Mouse (Mus musculus): ENCODE data around the gene Arid3b.

Arid3b gene

DNA sequence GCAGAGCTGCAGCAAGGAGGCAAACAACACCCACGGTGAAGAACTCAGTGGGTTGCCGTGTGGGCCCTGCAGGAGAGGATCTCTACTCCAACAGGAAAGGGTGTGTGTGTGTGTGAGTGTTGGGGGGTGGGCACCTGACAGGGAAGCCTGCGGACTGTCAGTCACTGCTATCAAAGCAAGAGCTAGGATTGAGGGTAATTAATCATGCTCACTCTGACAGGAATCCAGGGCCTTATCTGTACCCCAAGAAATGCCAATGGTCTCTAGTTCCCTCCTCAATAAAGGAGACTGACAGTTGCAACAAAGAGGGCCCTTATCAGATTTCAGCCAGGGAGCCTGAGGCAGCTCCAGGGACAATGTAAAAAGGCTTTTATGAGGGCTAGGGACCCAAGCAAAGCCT is 33.5 kb downstream of the Arid3b start:
- in situ Hi-C loops (cut with MboI; ENCODE audit: low pct_unique_long_range_greater_than_20kb in 1 of 2, low sequenced_read_pairs in 2 of 2, unreplicated experiment in 1 of 2) = no loop called here

DNA sequence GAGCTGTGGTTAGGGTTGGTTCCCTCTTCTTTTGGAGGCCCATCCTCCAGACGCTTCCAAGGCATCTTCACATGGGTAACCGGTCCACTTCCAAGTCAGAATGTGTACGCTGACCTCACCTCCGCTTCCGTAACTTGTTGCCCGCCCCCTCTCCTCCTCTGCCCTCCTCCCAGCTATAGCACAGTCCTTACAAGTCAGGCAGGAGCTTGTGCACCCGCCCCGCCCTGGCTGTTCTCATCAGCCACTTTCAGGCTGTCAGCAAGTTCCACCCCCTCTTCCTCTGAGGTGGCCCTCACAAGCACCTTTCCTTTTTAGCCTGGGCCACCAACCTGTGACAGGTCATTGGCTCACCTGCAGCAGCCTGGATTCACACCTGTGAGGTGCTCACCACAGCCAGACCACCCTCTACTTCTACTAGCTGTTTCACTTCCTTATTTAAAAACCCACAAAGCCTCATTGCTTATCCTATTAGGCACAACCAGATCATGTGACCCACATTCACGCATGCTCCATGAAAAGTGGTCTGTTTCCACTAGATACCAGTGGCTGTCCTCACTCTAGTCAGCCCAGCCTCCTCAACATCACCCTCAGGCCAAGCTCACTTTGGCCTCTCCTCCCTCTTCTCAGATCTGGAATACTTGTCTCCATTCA is 36.1 kb downstream of the Arid3b start:
- in situ Hi-C loops (cut with MboI; ENCODE audit: low pct_unique_long_range_greater_than_20kb in 1 of 2, low sequenced_read_pairs in 2 of 2, unreplicated experiment in 1 of 2) = no loop called here

DNA sequence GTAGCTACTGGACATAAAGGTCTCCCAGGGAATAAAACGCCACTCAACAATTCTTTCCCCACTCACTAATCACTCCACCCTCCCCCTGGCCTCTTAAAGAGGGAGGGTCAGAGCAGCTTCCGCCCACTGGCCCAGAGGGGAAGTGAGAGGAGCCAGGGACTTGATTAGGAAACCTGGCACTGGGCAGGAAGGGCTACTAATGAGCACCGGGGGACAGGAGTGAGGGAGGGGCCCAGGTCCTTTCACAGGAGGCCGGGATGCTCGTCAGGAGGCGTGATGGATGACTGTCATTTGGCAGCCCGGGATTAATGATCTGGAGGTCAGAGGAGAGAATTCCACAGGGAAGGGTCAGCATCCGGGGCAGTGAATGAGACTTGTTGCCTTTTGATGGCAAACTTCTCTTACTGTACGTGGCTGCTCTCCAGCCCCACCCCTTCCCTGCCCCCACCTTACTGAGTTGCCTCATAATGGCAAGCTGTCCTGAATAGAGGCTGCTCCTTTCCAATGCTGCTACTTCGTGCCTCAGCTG is 37.8 kb downstream of the Arid3b start:
- in situ Hi-C loops (cut with MboI; ENCODE audit: low pct_unique_long_range_greater_than_20kb in 1 of 2, low sequenced_read_pairs in 2 of 2, unreplicated experiment in 1 of 2) = loop anchor here in 1 of 2 experiments (5.0 kb wide), 1 partner anchor 54 kb away; no protein-coding TSS in a partner anchor

DNA sequence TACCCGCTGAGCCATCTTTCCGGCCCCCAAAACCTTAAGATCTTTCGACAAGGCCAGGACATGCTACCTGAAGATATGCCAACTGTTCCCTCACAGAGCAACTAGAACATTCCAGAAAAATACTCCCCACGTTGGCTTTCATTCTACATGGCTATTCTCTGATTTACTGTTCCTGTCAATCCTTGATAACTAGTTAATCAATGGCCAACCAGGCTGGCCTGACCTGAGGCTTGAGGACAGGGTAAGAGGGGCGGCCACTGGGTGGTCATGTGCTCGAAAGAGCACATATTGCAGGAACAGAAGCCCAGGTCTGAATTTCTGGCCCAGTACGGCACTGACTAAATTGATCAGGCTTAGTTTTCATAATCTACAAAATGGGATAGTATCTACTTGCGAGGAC is 39.1 kb downstream of the Arid3b start:
- in situ Hi-C loops (cut with MboI; ENCODE audit: low pct_unique_long_range_greater_than_20kb in 1 of 2, low sequenced_read_pairs in 2 of 2, unreplicated experiment in 1 of 2) = loop anchor here in 1 of 2 experiments (5.0 kb wide), 1 partner anchor 55 kb away; no protein-coding TSS in a partner anchor

DNA sequence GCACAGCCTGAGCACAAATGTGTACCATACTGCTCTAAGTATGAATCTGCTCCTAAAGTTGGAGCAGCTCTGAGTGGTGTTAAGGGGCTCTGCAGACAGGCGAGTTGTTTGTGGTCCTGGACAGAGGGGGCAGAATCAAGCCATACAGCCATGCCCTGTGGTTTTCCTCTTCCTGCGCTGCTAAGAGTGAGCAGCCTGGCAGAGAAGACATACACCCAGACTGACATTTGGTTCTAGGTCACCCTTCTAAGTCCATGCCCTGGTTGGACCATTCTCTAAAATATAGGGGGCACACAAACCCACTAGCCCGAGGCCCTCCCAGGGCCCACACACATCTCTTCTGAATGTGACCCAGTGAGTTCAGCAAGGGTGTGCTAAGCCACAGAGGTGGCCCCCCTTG is 46.9 kb downstream of the Arid3b start:
- in situ Hi-C loops (cut with MboI; ENCODE audit: low pct_unique_long_range_greater_than_20kb in 1 of 2, low sequenced_read_pairs in 2 of 2, unreplicated experiment in 1 of 2) = loop anchor here in 1 of 2 experiments (5.0 kb wide), 1 partner anchor 63 kb away; no protein-coding TSS in a partner anchor

DNA sequence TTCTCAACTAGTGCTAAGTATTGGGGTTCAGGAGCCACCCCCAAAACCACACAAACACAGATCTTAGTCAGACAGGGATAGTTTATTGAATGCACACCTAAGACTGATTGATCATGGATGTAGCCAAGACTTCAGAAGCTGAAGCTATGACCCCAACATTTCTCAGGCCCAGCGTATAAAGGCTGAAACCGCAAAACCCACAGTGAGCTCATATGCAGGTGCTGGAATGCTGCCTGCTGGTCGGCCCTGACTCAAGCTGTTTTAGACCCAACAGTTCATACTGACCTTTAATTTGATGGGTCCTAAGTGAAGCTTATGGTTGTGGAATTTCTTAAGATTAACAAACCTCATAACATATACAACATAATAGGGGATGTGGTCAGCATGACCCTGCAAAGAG is 53.9 kb downstream of the Arid3b start:
- in situ Hi-C loops (cut with MboI; ENCODE audit: low pct_unique_long_range_greater_than_20kb in 1 of 2, low sequenced_read_pairs in 2 of 2, unreplicated experiment in 1 of 2) = no loop called here

DNA sequence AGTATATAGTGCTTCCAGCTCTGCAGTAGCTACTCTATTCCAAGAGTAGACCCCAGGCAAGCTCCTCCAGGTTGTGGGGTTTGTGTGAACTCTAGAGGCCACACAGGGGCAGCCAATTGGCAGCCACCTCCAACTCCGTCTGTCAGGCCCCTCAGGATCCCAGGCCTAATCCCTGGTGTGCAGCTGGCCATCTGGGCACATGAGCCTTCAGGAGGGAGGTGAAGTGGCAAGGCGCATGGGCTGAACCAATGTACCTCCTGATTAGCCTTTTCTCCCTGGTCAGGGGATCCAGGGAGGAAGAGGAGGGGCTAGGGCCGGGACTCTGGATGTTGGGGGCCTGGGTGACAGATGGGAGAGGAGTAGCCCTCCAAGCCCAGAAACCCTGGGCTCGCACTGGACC is 60.9 kb downstream of the Arid3b start:
- in situ Hi-C loops (cut with MboI; ENCODE audit: low pct_unique_long_range_greater_than_20kb in 1 of 2, low sequenced_read_pairs in 2 of 2, unreplicated experiment in 1 of 2) = no loop called here

DNA sequence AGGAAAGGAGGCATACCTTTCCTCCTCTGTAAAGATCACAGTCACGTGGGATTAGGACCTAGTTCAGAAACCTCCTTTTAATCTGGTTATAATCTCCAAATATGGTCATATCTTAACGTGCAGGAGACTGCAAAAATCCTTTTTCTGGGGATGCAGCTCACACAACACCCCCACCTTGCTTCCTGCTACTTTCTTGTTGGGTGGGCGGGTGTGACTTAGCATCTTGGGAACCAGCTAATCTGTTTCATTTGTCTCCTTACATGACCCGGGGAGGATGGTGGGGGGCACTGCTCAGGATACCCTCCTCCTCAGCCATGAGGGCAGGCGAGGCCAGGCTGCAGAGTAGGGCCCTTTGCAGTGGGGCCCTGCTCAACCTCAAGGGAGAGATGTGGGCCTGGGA is 61.6 kb downstream of the Arid3b start:
- in situ Hi-C loops (cut with MboI; ENCODE audit: low pct_unique_long_range_greater_than_20kb in 1 of 2, low sequenced_read_pairs in 2 of 2, unreplicated experiment in 1 of 2) = no loop called here

DNA sequence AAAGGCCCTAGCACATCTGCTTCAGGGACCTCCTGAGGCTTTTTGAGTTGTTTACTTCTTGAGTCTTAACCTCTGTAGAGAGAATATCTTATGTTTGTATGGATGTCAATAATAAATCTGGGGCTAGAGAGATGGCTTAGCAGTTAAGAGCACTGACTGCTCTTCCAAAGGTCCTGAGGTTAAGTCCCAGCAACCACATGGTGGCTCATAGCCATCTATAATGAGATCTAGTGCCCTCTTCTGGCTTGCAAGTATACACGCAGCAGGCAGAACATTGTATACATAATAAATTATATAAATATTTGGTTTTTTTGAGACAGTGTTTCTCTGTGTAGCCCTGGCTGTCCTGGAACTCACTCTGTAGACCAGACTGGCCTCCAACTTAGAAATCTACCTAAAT is 62.4 kb downstream of the Arid3b start:
- in situ Hi-C loops (cut with MboI; ENCODE audit: low pct_unique_long_range_greater_than_20kb in 1 of 2, low sequenced_read_pairs in 2 of 2, unreplicated experiment in 1 of 2) = no loop called here

DNA sequence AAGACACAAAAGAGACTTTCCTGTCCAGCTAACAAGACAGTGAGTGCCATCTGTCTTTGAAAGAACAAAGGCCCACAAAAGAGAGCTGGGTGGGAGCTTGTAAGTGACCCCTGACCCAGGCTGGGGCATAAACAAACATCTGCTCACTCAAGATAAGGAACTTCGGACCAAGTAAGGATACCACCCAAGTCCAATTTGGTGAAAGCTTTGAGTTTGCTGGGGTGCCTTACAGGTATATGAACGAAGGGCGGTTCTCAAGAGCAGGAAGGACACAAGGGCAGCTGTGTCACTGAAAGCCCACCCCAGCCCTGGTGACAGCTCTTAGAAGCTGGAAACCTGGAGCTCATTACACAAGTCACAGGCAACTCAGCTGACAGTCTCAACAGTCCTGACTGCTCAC is 62.8 kb downstream of the Arid3b start:
- in situ Hi-C loops (cut with MboI; ENCODE audit: low pct_unique_long_range_greater_than_20kb in 1 of 2, low sequenced_read_pairs in 2 of 2, unreplicated experiment in 1 of 2) = no loop called here

DNA sequence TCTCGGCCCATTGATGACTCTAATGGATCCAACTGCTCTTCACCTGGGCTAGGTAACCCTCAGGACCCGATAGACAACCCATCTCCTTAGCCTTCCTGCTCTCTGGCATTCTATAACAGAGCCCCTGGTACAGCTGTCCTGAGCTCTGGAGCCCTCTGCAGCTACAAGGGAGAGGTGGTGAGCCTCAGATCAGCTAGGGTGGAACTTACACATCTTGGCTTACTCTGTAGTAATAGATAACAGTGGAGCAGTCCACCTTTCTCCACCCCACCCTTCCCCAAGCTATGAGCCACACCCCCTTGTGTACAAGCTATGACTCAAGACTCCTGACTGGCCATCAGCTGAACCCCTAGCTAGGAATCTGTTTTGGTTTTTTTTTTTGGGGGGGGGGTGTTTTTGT is 65.8 kb downstream of the Arid3b start:
- in situ Hi-C loops (cut with MboI; ENCODE audit: low pct_unique_long_range_greater_than_20kb in 1 of 2, low sequenced_read_pairs in 2 of 2, unreplicated experiment in 1 of 2) = no loop called here

DNA sequence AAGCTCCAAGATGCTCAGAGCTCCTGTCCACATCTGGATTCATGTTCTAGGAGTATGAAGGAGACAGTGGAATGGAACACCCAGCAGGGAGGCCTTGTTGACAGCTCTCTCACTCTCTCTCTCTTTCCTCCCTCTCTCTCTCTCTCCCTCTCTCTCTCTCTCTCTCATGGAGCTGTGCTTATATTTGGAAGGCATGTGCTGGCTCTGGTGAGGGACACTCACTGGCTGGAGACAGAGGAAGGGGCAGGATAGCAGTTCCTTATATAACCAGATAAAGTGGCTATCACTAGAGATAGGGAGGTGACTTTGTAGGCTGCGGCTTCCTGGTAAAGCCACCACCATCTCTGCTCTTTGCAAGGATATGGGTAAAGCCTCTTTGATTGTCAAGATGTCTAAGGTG is 66.4 kb downstream of the Arid3b start:
- in situ Hi-C loops (cut with MboI; ENCODE audit: low pct_unique_long_range_greater_than_20kb in 1 of 2, low sequenced_read_pairs in 2 of 2, unreplicated experiment in 1 of 2) = no loop called here

DNA sequence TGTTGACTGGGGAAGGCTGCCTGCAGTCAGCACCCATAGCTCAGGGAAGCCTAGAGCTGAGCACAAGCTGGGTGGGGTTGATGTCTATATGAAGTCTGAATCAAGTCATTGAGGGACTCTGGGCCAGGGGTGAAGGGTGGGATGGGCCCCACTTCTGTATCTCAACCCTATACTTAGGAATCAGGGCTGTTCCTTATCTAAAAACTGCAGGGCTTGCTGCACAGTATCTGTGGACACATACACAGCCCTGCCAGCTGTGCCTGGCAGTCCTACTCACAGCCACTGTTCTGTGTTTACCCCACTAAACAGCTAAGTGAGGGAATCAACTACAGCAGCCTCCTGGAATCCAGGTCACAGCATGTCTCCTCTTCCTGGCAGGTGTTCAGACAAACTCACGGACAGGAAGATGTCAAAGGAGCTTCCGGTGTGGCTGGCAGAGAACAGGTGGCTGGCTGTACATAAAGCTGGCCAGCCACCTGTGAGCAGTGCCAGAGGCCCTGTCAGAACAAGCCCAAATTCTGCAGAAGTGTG is 67.0 kb downstream of the Arid3b start:
- in situ Hi-C loops (cut with MboI; ENCODE audit: low pct_unique_long_range_greater_than_20kb in 1 of 2, low sequenced_read_pairs in 2 of 2, unreplicated experiment in 1 of 2) = no loop called here

DNA sequence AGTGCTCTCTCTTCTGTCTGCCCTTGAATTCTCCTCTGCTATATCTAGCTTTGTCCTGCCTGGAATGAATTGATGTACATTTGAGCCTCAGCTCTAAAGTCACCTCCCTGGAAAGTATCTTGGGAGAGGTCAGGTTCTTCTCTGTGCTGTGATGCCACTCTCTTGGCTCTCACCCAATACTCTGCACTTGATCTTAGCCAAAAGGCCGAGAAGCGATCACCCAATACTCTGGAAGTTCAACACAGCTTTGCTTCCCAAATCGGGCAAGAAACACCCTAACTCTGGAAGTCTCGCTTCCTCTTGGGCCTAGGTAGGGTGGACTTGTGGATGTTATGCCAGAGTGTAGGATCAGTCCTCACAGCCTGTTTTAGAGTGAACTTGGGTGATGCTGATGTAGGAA is 69.4 kb downstream of the Arid3b start:
- in situ Hi-C loops (cut with MboI; ENCODE audit: low pct_unique_long_range_greater_than_20kb in 1 of 2, low sequenced_read_pairs in 2 of 2, unreplicated experiment in 1 of 2) = no loop called here

DNA sequence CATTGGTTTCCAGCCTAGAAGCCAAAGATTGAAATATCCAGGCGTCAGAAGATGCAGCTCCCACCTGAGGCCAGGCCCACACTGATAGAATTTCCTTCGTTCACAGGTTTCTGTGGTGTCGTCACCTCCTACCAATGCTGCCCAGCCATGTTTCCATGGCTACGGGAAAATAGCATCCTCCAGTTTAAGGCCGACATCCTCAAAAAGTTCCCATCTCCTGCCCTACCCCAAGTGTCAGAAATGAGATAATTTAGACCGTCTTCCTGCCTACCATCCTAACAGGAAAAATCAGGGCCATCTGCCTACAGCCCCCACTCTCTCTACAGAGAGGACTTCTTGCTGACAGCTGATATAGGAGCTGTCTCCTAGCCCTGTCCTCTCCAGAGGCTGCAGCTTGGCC is 70.2 kb downstream of the Arid3b start:
- in situ Hi-C loops (cut with MboI; ENCODE audit: low pct_unique_long_range_greater_than_20kb in 1 of 2, low sequenced_read_pairs in 2 of 2, unreplicated experiment in 1 of 2) = no loop called here

DNA sequence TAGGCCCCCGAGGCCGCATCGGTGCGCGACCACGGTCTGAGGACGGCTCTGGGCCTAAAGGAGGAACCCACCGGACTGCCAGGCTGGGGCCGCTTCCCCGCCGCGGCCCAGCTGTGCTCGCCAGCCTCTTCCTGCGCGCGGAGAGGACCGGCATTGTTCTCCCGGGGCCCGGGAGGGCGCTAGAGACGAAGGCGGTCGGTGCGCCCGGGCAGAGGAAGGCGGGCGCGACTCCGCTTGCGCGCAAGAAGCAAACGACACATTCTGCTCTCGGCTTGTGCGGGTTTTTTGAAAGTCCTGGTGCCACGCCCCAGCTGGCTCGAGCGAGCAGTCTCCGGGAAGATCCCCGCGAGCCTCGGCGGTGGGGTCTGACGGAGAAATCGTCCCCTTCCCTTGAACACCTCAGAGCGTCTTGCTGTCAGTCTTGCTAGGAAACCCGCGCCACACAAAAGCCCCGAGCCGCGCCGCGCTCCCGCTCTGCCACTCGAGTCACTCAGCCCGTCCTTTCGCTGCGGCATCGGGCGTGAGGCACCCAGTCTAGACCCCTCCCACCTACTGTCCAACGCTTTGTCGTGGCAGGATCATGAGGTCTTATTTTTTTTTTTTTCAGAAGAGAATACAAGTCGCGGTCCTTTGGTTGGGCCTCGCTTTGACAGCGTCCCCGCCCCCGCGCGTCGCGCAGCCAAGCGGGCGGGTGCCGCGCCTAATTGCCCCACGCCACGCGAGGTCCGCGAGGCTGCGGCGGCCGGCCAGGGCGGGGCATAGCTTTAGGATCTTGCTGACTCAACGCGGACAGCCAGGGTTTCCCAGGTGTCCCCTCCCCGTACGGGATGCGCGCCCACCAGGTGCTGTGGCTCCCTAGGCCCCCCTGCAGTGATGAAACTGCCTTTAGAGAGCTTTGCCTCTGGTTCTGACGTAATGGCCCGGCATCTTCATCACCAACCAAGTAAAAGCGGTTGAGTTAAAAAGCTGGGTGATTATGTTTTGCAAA is 70.9 kb downstream of the Arid3b start, which contains the start of gene Clk3:
TSS of gene Clk3 (minus strand) at position 497 of the 988 bp plus-strand sequence.
- in situ Hi-C loops (cut with MboI; ENCODE audit: low pct_unique_long_range_greater_than_20kb in 1 of 2, low sequenced_read_pairs in 2 of 2, unreplicated experiment in 1 of 2) = no loop called here

DNA sequence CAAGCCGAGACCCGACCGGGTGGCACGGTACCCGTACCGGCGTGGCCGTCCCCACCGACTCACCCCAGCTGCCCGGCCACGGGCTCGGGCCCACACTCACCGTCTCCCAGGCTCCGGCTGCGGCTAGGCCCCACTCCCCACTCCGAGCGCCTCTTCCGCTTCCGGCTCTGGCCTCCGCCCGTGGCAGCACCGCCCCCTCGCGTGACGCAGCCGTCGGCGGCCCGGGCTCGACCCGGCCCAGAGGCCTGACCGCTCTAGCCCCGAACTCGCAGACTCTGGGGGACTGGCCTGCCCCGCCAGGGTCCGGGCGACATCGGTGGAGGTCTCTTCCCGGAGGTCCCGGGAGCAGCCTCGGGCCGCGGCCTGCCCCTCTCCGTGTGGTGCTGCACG is 71.6 kb downstream of the Arid3b start:
- in situ Hi-C loops (cut with MboI; ENCODE audit: low pct_unique_long_range_greater_than_20kb in 1 of 2, low sequenced_read_pairs in 2 of 2, unreplicated experiment in 1 of 2) = no loop called here

DNA sequence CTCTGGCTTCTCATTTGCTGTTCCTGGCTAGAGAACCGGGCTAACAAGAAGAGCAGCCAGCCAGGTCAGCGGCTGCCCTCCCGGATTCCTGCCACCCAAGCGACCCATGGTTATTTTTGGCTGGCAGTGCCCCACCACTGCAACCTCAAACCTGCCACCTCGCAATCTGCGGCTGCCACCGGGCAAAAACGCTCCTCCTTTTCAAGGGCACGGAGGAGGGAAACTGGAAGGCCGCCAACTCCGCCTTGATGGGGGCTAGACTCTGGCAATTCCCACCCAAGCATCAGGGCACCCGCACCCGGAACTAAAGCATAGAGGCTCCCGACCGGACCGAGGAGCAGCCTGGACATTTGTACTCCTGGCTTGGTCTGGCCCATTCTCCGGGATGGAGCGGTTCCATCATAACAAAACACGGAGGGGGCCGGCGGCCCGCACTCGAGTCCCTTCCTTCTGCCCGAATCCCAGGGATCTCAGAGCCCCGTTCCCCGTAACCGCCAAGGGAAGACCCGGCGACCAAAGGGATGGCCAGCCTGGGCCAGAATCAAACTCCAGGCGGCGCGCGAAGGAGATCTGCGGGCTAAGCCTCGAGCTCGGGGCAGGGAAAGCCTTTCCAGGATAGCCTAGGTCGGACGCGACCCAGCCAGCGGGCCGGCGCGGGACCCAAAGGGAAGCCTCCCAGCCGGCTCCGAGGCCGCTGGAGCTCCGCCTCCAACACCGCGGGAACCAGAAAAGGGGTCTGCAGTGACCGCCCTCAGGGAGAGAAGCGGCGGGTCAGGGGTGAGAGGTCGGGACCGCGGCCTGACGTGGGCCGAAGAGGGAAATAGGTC is 72.2 kb downstream of the Arid3b start:
- in situ Hi-C loops (cut with MboI; ENCODE audit: low pct_unique_long_range_greater_than_20kb in 1 of 2, low sequenced_read_pairs in 2 of 2, unreplicated experiment in 1 of 2) = no loop called here
